13 mouse cellular contexts compared by ENCODE assay signal in the genomic region with DNA sequence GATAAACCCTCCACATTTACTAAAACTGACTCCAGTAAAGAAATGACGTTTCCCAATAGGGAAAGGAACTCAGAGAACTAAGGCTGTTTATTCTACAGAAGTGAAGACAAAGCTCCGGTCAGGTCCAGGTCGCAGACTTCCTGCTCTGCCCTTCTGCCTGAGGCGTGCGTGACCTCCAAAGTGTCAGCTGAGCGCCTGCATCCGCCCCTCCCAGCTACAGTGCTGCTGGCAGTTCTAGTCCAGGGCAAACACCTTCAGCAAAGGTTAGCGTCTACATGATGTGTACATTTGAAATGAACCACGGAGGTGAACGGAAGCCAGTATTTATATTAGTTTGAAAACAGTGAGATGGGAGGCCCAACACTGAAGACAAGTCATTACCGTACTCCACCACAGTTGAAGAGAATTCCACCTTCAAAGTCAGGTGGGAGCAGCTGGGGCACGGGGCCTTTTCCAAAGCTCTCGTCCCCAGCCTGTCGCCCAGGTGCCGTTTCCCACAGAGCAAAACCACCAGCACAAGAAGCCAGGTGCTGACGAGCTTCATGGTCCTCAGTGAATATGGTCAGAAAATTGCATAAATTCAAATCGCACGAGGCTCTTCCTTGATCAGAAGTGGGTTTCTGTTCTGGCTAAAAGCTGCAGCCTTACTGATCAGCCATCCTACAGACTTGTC. TPM values are rescaled to one million over a fixed set of nuclear protein-coding genes. Genes with fewer than 3 reads are reported as not detected.
A peak's percentile ranks its signal among the peaks of the same experiment; 100 is the strongest.
DNase-seq lines count a peak whose midpoint lies in the region.
"Had no signal": no experiment of that assay in that cellular context is flagged by ENCODE, and none has a peak within 500 bp of the region (broad histone marks: within the 10 kb centered on the region; RNA-seq: fewer than 3 reads in every experiment).

No protein-coding gene starts in this region.

- peak; percentile 42 for DNase-seq in CD4-positive helper T cell, adult 2 months (ENCODE audit: low read depth, low spot score)
- DNase-seq in CD4-positive, CD25-positive, alpha-beta regulatory T cell, adult 2 months (ENCODE audit: low read depth, low spot score) = peak; percentile 61
- peak; percentile 65 for DNase-seq in induced T-regulatory cell, adult 2 months (ENCODE audit: low read depth)
- peak; percentile 39 for DNase-seq in lung, postnatal 25 days (ENCODE audit: low spot score)
- DNase-seq in left cerebral cortex, postnatal 4 days = no peak
- no peak for DNase-seq in right cerebral cortex, postnatal 10 days (ENCODE audit: low spot score in 2 of 2)
- DNase-seq in left cerebral cortex, adult 9 months (ENCODE audit: low spot score in 2 of 2) = no peak
- DNase-seq: cerebellum, postnatal 25 days; gastrocnemius, postnatal 10 days; right cerebral cortex, postnatal 14 days; thymus, postnatal 36 days had no signal

- intact Hi-C loops in left cerebral cortex, postnatal 4 days (cut with DNase I) = no loop called here

RNA-seq across cellular contexts. Expression of gene Mbtps1, which starts 11.4 kb away (rescaled TPM):
- 10 to 100 TPM; 68.7 to 72.1 TPM for total RNA-seq in left cerebral cortex, postnatal 4 days (2021)

RNA-seq across cellular contexts. Expression of gene Hsdl1, which starts 27.8 kb away (rescaled TPM):
- total RNA-seq in left cerebral cortex, postnatal 4 days (2021) = 100 to 1,000 TPM; 103 to 107 TPM

RNA-seq across cellular contexts. Expression of gene Dnaaf1, which starts 27.9 kb away (rescaled TPM):
- under 1 TPM; 0.26 to 0.52 TPM for total RNA-seq in left cerebral cortex, postnatal 4 days (2021)
- total RNA-seq: adrenal gland, adult 18-20 months; gastrocnemius, postnatal 10 days; left cerebral cortex, postnatal 10 days had no signal

RNA-seq across cellular contexts. Expression of gene Slc38a8, which starts 45.7 kb away (rescaled TPM):
- total RNA-seq in left cerebral cortex, postnatal 4 days (2021) = not detected
- total RNA-seq: adrenal gland, adult 18-20 months; gastrocnemius, postnatal 10 days had no signal

RNA-seq across cellular contexts. Expression of gene Taf1c, which starts 57.9 kb away (rescaled TPM):
- total RNA-seq in left cerebral cortex, postnatal 4 days (2021) = 10 to 100 TPM; 15.8 to 15.9 TPM

Comparison
In these comparisons a context has a peak if more than half of its experiments do, and no peak if none do; other contexts are left out.
1. DNase-seq: peak in CD4-positive helper T cell, adult 2 months (single experiment), CD4-positive, CD25-positive, alpha-beta regulatory T cell, adult 2 months (single experiment), induced T-regulatory cell, adult 2 months (single experiment) and lung, postnatal 25 days (single experiment); none in left cerebral cortex, postnatal 4 days (single experiment), right cerebral cortex, postnatal 10 days (0 of 2) and left cerebral cortex, adult 9 months (0 of 2).